ENCODE assay signal across 11 mouse cellular contexts in the genomic region with DNA sequence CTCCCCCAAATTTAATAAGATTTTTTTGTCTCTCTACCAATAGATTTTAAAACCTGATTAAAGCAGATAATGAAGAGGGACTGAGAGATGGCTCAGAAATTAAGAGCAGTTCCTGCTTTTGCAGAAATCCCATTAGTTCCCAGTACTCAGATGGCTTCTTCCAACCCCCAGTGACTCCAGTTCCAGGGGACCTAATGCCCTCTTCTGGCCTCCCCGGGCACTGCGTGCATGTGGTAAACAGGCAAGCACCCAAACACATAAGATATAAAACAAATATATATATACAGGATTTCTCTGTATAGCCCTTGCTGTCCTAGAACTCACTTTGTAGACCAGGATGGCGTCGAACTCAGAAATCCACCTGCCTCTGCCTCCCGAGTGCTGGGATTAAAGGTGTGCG.
DNase-seq lines count a peak whose midpoint lies in the region; ATAC-seq and TF ChIP-seq lines count a peak whose summit lies in the region.
"Had no signal": no experiment of that assay in that cellular context is flagged by ENCODE, and none has a peak within 500 bp of the region (broad histone marks: within the 10 kb centered on the region; RNA-seq: fewer than 3 reads in every experiment).

No protein-coding gene starts in this region.

- WGBS in kidney, postnatal 0 days = 89% methylated on average over 6 of the region's 6 CpGs
- WGBS in embryonic facial prominence, embryonic 10.5 days = 87% methylated on average over 6 of the region's 6 CpGs

- H3K9ac ChIP-seq in kidney, postnatal 0 days (ENCODE audit: low read depth, low read length) = no peak overlapping the region
- no peak overlapping the region for H3K9ac ChIP-seq in ES-Bruce4 (ENCODE audit: low read depth, poor library complexity, severe bottlenecking)
- H3K9ac ChIP-seq: midbrain, embryonic 12.5 days had no signal

- DNase-seq in kidney, postnatal 0 days (ENCODE audit: low spot score) = peak; percentile 12
- DNase-seq in kidney, adult 11 months = no peak
- peak; percentile 32 for DNase-seq in A20 (ENCODE audit: low read depth, low spot score)
- peak; percentile 48 for DNase-seq in embryonic facial prominence, embryonic 10.5 days (ENCODE audit: low spot score)
- DNase-seq in ovary, adult 18-20 months (ENCODE audit: low spot score) = no peak
- DNase-seq: cerebellum, adult 11 months; heart, adult 11 months; right cerebral cortex, postnatal 4 days had no signal

- no peak overlapping the region for H3K4me3 ChIP-seq in kidney, postnatal 0 days (replicated peaks; ENCODE audit: low read depth, low read length)
- H3K4me3 ChIP-seq in ES-Bruce4 (ENCODE audit: low read depth, low read length) = no peak overlapping the region
- H3K4me3 ChIP-seq in embryonic facial prominence, embryonic 10.5 days = no peak overlapping the region
- H3K4me3 ChIP-seq: midbrain, embryonic 12.5 days had no signal

- no peak for ATAC-seq in kidney, postnatal 0 days (replicated peaks; ENCODE audit: low FRiP score, low read depth)
- no peak for ATAC-seq in activated CD4-positive, CD25-positive, alpha-beta regulatory T cell, adult 4 months

- H3K4me2 ChIP-seq in kidney, postnatal 0 days (ENCODE audit: low read length) = no peak overlapping the region
- H3K4me2 ChIP-seq: midbrain, embryonic 12.5 days had no signal

- H3K27ac ChIP-seq in kidney, postnatal 0 days = no peak overlapping the region
- no peak overlapping the region for H3K27ac ChIP-seq in ES-Bruce4 (ENCODE audit: insufficient read depth, low read length)
- no peak overlapping the region for H3K27ac ChIP-seq in embryonic facial prominence, embryonic 10.5 days (replicated peaks)
- H3K27ac ChIP-seq: midbrain, embryonic 12.5 days had no signal

- no peak for TF ChIP-seq POLR2A in ES-Bruce4 (IDR thresholded peaks at IDR 0.05; ENCODE audit: insufficient read depth, low read length)

- no peaks in the 10 kb centered on the region for H3K9me3 ChIP-seq in kidney, postnatal 0 days (replicated peaks; ENCODE audit: low read length)
- H3K9me3 ChIP-seq in ES-Bruce4 (replicated peaks; ENCODE audit: control insufficient read depth, insufficient read depth, low read length, poor library complexity, severe bottlenecking) = no peaks in the 10 kb centered on the region
- no peaks in the 10 kb centered on the region for H3K9me3 ChIP-seq in embryonic facial prominence, embryonic 10.5 days
- H3K9me3 ChIP-seq: midbrain, embryonic 12.5 days had no signal

- H3K27me3 ChIP-seq in kidney, postnatal 0 days (ENCODE audit: insufficient read depth, low read length) = no peaks in the 10 kb centered on the region
- H3K27me3 ChIP-seq in ES-Bruce4 (ENCODE audit: control insufficient read depth, insufficient read depth, low read length, poor library complexity, severe bottlenecking) = no peaks in the 10 kb centered on the region
- no peaks in the 10 kb centered on the region for H3K27me3 ChIP-seq in embryonic facial prominence, embryonic 10.5 days (replicated peaks; ENCODE audit: low read depth, poor library complexity, severe bottlenecking)
- H3K27me3 ChIP-seq: midbrain, embryonic 12.5 days had no signal

- no peaks in the 10 kb centered on the region for H3K4me1 ChIP-seq in kidney, postnatal 0 days (replicated peaks; ENCODE audit: insufficient read depth, low read length)
- H3K4me1 ChIP-seq in ES-Bruce4 (ENCODE audit: control insufficient read depth, insufficient read depth, low read length) = no peaks in the 10 kb centered on the region
- H3K4me1 ChIP-seq in embryonic facial prominence, embryonic 10.5 days = no peaks in the 10 kb centered on the region
- H3K4me1 ChIP-seq: midbrain, embryonic 12.5 days had no signal

- no peaks in the 10 kb centered on the region for H3K36me3 ChIP-seq in kidney, postnatal 0 days (ENCODE audit: insufficient read depth, low read length)
- no peaks in the 10 kb centered on the region for H3K36me3 ChIP-seq in ES-Bruce4 (ENCODE audit: control insufficient read depth, insufficient read depth, low read length, poor library complexity, severe bottlenecking)
- H3K36me3 ChIP-seq in embryonic facial prominence, embryonic 10.5 days (replicated peaks) = no peaks in the 10 kb centered on the region
- H3K36me3 ChIP-seq: midbrain, embryonic 12.5 days had no signal

- TF ChIP-seq EP300 in ES-Bruce4 (IDR thresholded peaks at IDR 0.05; ENCODE audit: insufficient read depth, low read depth, low read length) = no peak

- peak; percentile 57 for TF ChIP-seq CTCF in kidney, postnatal 0 days (IDR thresholded peaks at IDR 0.05; ENCODE audit: low read depth)
- peak; percentile 56 for TF ChIP-seq CTCF in ES-Bruce4 (IDR thresholded peaks at IDR 0.05; ENCODE audit: low read depth, low read length)

Comparison
In these comparisons a context has a peak if more than half of its experiments do, and no peak if none do; other contexts are left out.
1. DNase-seq: peak in kidney, postnatal 0 days (single experiment), A20 (single experiment) and embryonic facial prominence, embryonic 10.5 days (single experiment); none in kidney, adult 11 months (single experiment) and ovary, adult 18-20 months (single experiment).